Mouse (Mus musculus) olfactory bulb, adult 2 months (tissue): ENCODE results near the gene Olfr17.

Source experiments
- CTCF ChIP-seq: fragments of 200-500 bp; IDR thresholded peaks from 2 replicates; pipeline ENCODE4 v1.5.1; 2012; ENCODE audit warnings: low read depth, mild to moderate bottlenecking, low read length, moderate library complexity; ENCODE audit not compliant: insufficient read depth
- POLR2A ChIP-seq: fragments of 200-500 bp; IDR thresholded peaks from 2 replicates; pipeline ENCODE4 v1.6.1; 2012; ENCODE audit warnings: mild to moderate bottlenecking, low read depth, low read length, moderate library complexity; ENCODE audit not compliant: insufficient read depth

- no peak for TF ChIP-seq CTCF
- no peak for TF ChIP-seq POLR2A
These were observed at the start of gene Olfr17 for GRCm38 (mm10) chr7:107092920-107093319.
